Mouse (Mus musculus) cerebral cortex, adult 2 months (tissue): ENCODE results near the gene Mgp.

Source experiments
- WGBS: fragments of 180-500 bp; shearing (Covaris S2); methylation state at CpG from one replicate; pipeline ENCODE4 v1.1.7; 2018; 5-methylcytosine and 5-hydroxymethylcytosine counted together

Mgp gene

GRCm38 (mm10) chr6:136875670-136876069 lies at the start of gene Mgp:
Mgp (minus strand) TSS chr6:136875823.
- 34% methylated on average over 9 of the region's 9 CpGs for WGBS

- 80% methylated on average over 8 of the region's 8 CpGs for WGBS
These were observed 49.4 kb upstream of the Mgp start for GRCm38 (mm10) chr6:136925049-136925448.

- 90% methylated on average over 8 of the region's 8 CpGs for WGBS
These were observed 47.9 kb upstream of the Mgp start, which contains the start of gene Pde6h for GRCm38 (mm10) chr6:136923532-136923931. Pde6h (plus strand) TSS chr6:136923832.

- WGBS, result 87% methylated on average over 7 of the region's 7 CpGs
These were observed 47.2 kb upstream of the Mgp start for GRCm38 (mm10) chr6:136922871-136923270.

GRCm38 (mm10) chr6:136922080-136922479 lies 46.5 kb upstream of the Mgp start, which contains the start of gene Erp27:
Erp27 (minus strand) TSS chr6:136922180.
- WGBS, result 65% methylated on average over 5 of the region's 5 CpGs

- 58% methylated on average over 7 of the region's 7 CpGs for WGBS
These were observed 46.0 kb upstream of the Mgp start for GRCm38 (mm10) chr6:136921601-136922000.

- WGBS, result 33% methylated on average over 16 of the region's 16 CpGs
These were observed 45.0 kb upstream of the Mgp start for GRCm38 (mm10) chr6:136920320-136921257.

- 53% methylated on average over 2 of the region's 2 CpGs for WGBS
These were observed 42.3 kb upstream of the Mgp start for GRCm38 (mm10) chr6:136917885-136918284.

GRCm38 (mm10) chr6:136915721-136916395 lies 40.2 kb upstream of the Mgp start:
- WGBS, result 92% methylated on average over 8 of the region's 8 CpGs

- 95% methylated on average over 6 of the region's 6 CpGs for WGBS
These were observed 38.6 kb upstream of the Mgp start for GRCm38 (mm10) chr6:136914234-136914633.

- 11% methylated on average over 18 of the region's 18 CpGs for WGBS
These were observed 37.9 kb upstream of the Mgp start for GRCm38 (mm10) chr6:136913384-136914126.

GRCm38 (mm10) chr6:136912751-136913265 lies 37.2 kb upstream of the Mgp start:
- WGBS, result 60% methylated on average over 1 of the region's 2 CpGs

- 73% methylated on average over 9 of the region's 9 CpGs for WGBS
These were observed 34.7 kb upstream of the Mgp start for GRCm38 (mm10) chr6:136910247-136910890.

- WGBS, result 58% methylated on average over 10 of the region's 10 CpGs
These were observed 31.3 kb upstream of the Mgp start for GRCm38 (mm10) chr6:136906937-136907293.

GRCm38 (mm10) chr6:136906283-136906936 lies 30.8 kb upstream of the Mgp start:
- WGBS, result 51% methylated on average over 19 of the region's 19 CpGs

GRCm38 (mm10) chr6:136903885-136904470 lies 28.4 kb upstream of the Mgp start:
- WGBS, result 75% methylated on average over 8 of the region's 8 CpGs

GRCm38 (mm10) chr6:136902527-136902926 lies 26.9 kb upstream of the Mgp start:
- 93% methylated on average over 9 of the region's 9 CpGs for WGBS

GRCm38 (mm10) chr6:136901010-136901409 lies 25.4 kb upstream of the Mgp start:
- WGBS, result 83% methylated on average over 2 of the region's 2 CpGs

GRCm38 (mm10) chr6:136900369-136901009 lies 24.9 kb upstream of the Mgp start:
- WGBS, result 57% methylated on average over 4 of the region's 4 CpGs

GRCm38 (mm10) chr6:136898954-136899353 lies 23.3 kb upstream of the Mgp start:
- WGBS, result 92% methylated on average over 2 of the region's 2 CpGs
